Mouse (Mus musculus): ENCODE data around the gene Thy1. TPM values are rescaled to one million over a fixed set of nuclear protein-coding genes. Genes with fewer than 3 reads are reported as not detected.

Gene Thy1
- polyA plus RNA-seq, 1 experiment from 2014 or later, result 0.19 TPM

GRCm38 (mm10) chr9:44049381-44050165 lies 6.4 kb downstream of the Thy1 start:
- H3K9me3 ChIP-seq (replicated peaks), result no peaks in the 10 kb centered on the region
- peaks cover 46% of the 10 kb centered on the region for H3K27me3 ChIP-seq (replicated peaks)
- no peaks in the 10 kb centered on the region for H3K4me1 ChIP-seq
- no peak for ATAC-seq
- 62% methylated on average over 8 of the region's 8 CpGs for WGBS (ENCODE audit: insufficient replicate concordance)
- no peak overlapping the region for H3K9ac ChIP-seq
- H3K4me2 ChIP-seq, result no peak overlapping the region
- H3K27ac ChIP-seq, result no peak overlapping the region
- H3K36me3 ChIP-seq, result no peaks in the 10 kb centered on the region
- no peak overlapping the region for H3K4me3 ChIP-seq

GRCm38 (mm10) chr9:44052855-44053254 lies 9.7 kb downstream of the Thy1 start:
- ATAC-seq, result no peak
- H3K27ac ChIP-seq, result no peak overlapping the region
- no peak overlapping the region for H3K9ac ChIP-seq
- 56% methylated on average over 3 of the region's 3 CpGs for WGBS (ENCODE audit: insufficient replicate concordance)
- H3K4me3 ChIP-seq, result no peak overlapping the region
- no peaks in the 10 kb centered on the region for H3K9me3 ChIP-seq (replicated peaks)
- no peaks in the 10 kb centered on the region for H3K4me1 ChIP-seq
- no peaks in the 10 kb centered on the region for H3K36me3 ChIP-seq
- no peak overlapping the region for H3K4me2 ChIP-seq
- H3K27me3 ChIP-seq (replicated peaks), result peaks cover 22% of the 10 kb centered on the region

- Histone ChIP-seq H3K4me2 (no peak overlapping the region), H3K9ac (no peak overlapping the region), H3K9me3 (replicated peaks) (no peaks in the 10 kb centered on the region), H3K27ac (no peak overlapping the region), H3K4me3 (no peak overlapping the region), H3K27me3 (replicated peaks) (peaks cover 23% of the 10 kb centered on the region), H3K4me1 (no peaks in the 10 kb centered on the region), H3K36me3 (no peaks in the 10 kb centered on the region)
- WGBS (ENCODE audit: insufficient replicate concordance), result 37% methylated on average over 1 of the region's 1 CpGs
- no peak for ATAC-seq
Measured at GRCm38 (mm10) chr9:44053936-44054335, 10.8 kb downstream of the Thy1 start.

GRCm38 (mm10) chr9:44058606-44059005 lies 15.4 kb downstream of the Thy1 start:
- Histone ChIP-seq H3K27me3 (replicated peaks) (peaks cover 34% of the 10 kb centered on the region), H3K4me2 (no peak overlapping the region), H3K4me3 (no peak overlapping the region), H3K9ac (no peak overlapping the region), H3K9me3 (replicated peaks) (no peaks in the 10 kb centered on the region), H3K36me3 (no peaks in the 10 kb centered on the region), H3K4me1 (no peaks in the 10 kb centered on the region), H3K27ac (no peak overlapping the region)
- 61% methylated on average over 6 of the region's 6 CpGs for WGBS (ENCODE audit: insufficient replicate concordance)
- no peak for ATAC-seq

- no peak overlapping the region for H3K4me2 ChIP-seq
- peaks cover 18% of the 10 kb centered on the region for H3K27me3 ChIP-seq (replicated peaks)
- H3K4me1 ChIP-seq, result peaks cover 32% of the 10 kb centered on the region
- H3K9ac ChIP-seq, result no peak overlapping the region
- 21% methylated on average over 1 of the region's 1 CpGs for WGBS (ENCODE audit: insufficient replicate concordance)
- ATAC-seq, result no peak
- H3K9me3 ChIP-seq (replicated peaks), result no peaks in the 10 kb centered on the region
- H3K27ac ChIP-seq, result no peak overlapping the region
- no peak overlapping the region for H3K4me3 ChIP-seq
- no peaks in the 10 kb centered on the region for H3K36me3 ChIP-seq
Measured at GRCm38 (mm10) chr9:44065177-44065576, 22.0 kb downstream of the Thy1 start.

- Histone ChIP-seq H3K4me2 (peak within 1 kb of the TSS; percentile 93), H3K4me3 (peak within 1 kb of the TSS; percentile 60), H3K27ac (0 out of 2 replicates have a peak within 1 kb of the TSS, but pooled peaks have one; percentile 25), H3K36me3 (no peaks in the 10 kb centered on the region), H3K27me3 (replicated peaks) (peaks cover 25% of the 10 kb centered on the region), H3K9me3 (replicated peaks) (no peaks in the 10 kb centered on the region), H3K9ac (peak within 1 kb of the TSS; percentile 66), H3K4me1 (peaks cover 40% of the 10 kb centered on the region)
- under 1% methylated on average over 38 of the region's 38 CpGs for WGBS (ENCODE audit: insufficient replicate concordance)
- ATAC-seq, result peak; percentile 91
Measured at GRCm38 (mm10) chr9:44066785-44067225, 23.6 kb downstream of the Thy1 start, which contains the start of gene Usp2. Gene Usp2 (plus strand): TSS chr9:44067021.

- H3K36me3 ChIP-seq, result no peaks in the 10 kb centered on the region
- H3K4me2 ChIP-seq, result peak overlapping the region; percentile 93
- H3K4me1 ChIP-seq, result peaks cover 41% of the 10 kb centered on the region
- no peaks in the 10 kb centered on the region for H3K9me3 ChIP-seq (replicated peaks)
- H3K9ac ChIP-seq, result peak overlapping the region; percentile 66
- 0 out of 2 replicates have a peak overlapping the region, but pooled peaks have one; percentile 25 for H3K27ac ChIP-seq
- 4% methylated on average over 15 of the region's 15 CpGs for WGBS (ENCODE audit: insufficient replicate concordance)
- peaks cover 31% of the 10 kb centered on the region for H3K27me3 ChIP-seq (replicated peaks)
- H3K4me3 ChIP-seq, result peak overlapping the region; percentile 60
- ATAC-seq, result peak; percentile 52
Measured at GRCm38 (mm10) chr9:44067241-44067959, 24.2 kb downstream of the Thy1 start.

GRCm38 (mm10) chr9:44067960-44068330 lies 24.8 kb downstream of the Thy1 start:
- Histone ChIP-seq H3K27me3 (replicated peaks) (peaks cover 37% of the 10 kb centered on the region), H3K4me1 (peaks cover 45% of the 10 kb centered on the region), H3K9ac (peak overlapping the region; percentile 66; the same call in 1 of the 2 replicates), H3K9me3 (replicated peaks) (no peaks in the 10 kb centered on the region), H3K4me3 (0 out of 2 replicates have a peak overlapping the region, but pooled peaks have one; percentile 60), H3K4me2 (peak overlapping the region; percentile 93), H3K36me3 (no peaks in the 10 kb centered on the region), H3K27ac (no peak overlapping the region)
- no peak for ATAC-seq
- WGBS (ENCODE audit: insufficient replicate concordance), result 64% methylated on average over 6 of the region's 6 CpGs

GRCm38 (mm10) chr9:44069252-44069651 lies 26.1 kb downstream of the Thy1 start:
- H3K4me3 ChIP-seq, result no peak overlapping the region
- H3K4me2 ChIP-seq, result no peak overlapping the region
- 19% methylated on average over 7 of the region's 7 CpGs for WGBS (ENCODE audit: insufficient replicate concordance)
- peaks cover 41% of the 10 kb centered on the region for H3K27me3 ChIP-seq (replicated peaks)
- H3K27ac ChIP-seq, result no peak overlapping the region
- H3K9ac ChIP-seq, result peak overlapping the region; percentile 9; the same call in 1 of the 2 replicates
- ATAC-seq, result no peak
- peaks cover 45% of the 10 kb centered on the region for H3K4me1 ChIP-seq
- no peaks in the 10 kb centered on the region for H3K36me3 ChIP-seq
- H3K9me3 ChIP-seq (replicated peaks), result no peaks in the 10 kb centered on the region

GRCm38 (mm10) chr9:44070113-44070843 lies 27.1 kb downstream of the Thy1 start:
- no peaks in the 10 kb centered on the region for H3K36me3 ChIP-seq
- no peak overlapping the region for H3K9ac ChIP-seq
- no peak overlapping the region for H3K27ac ChIP-seq
- peaks cover 45% of the 10 kb centered on the region for H3K27me3 ChIP-seq (replicated peaks)
- no peak for ATAC-seq
- H3K4me1 ChIP-seq, result peaks cover 38% of the 10 kb centered on the region
- H3K4me2 ChIP-seq, result no peak overlapping the region
- H3K4me3 ChIP-seq, result no peak overlapping the region
- 64% methylated on average over 14 of the region's 14 CpGs for WGBS (ENCODE audit: insufficient replicate concordance)
- no peaks in the 10 kb centered on the region for H3K9me3 ChIP-seq (replicated peaks)

- Histone ChIP-seq H3K9me3 (replicated peaks) (no peaks in the 10 kb centered on the region), H3K9ac (no peak overlapping the region), H3K27ac (no peak overlapping the region), H3K27me3 (replicated peaks) (peaks cover 50% of the 10 kb centered on the region), H3K4me2 (no peak overlapping the region), H3K4me3 (no peak overlapping the region), H3K4me1 (peaks cover 38% of the 10 kb centered on the region), H3K36me3 (no peaks in the 10 kb centered on the region)
- 48% methylated on average over 8 of the region's 8 CpGs for WGBS (ENCODE audit: insufficient replicate concordance)
- no peak for ATAC-seq
Measured at GRCm38 (mm10) chr9:44070844-44071231, 27.7 kb downstream of the Thy1 start.

Measured in liver, embryonic 12.5 days (tissue).